Mouse (Mus musculus) adrenal gland, adult (tissue): ENCODE results near the gene Morf4l2.
A peak's percentile ranks its signal among the peaks of the same experiment; 100 is the strongest.

Experiments used
- DNase-seq, 2 experiments: peaks; one replicate each; pipeline ENCODE4 v3.0.0; 2022 to 2023; ENCODE audit warnings: low spot score in 1 of 2; ENCODE audit not compliant: inconsistent age in 2 of 2

Gene Morf4l2

GRCm38 (mm10) chrX:136743459-136743858 is at the start of gene Morf4l2:
Gene Morf4l2, minus strand, starts transcription at chrX:136743690.
- DNase-seq: no peak

- DNase-seq: no peak
These were observed 46.0 kb upstream of the Morf4l2 start for GRCm38 (mm10) chrX:136789446-136789845.

- no peak for DNase-seq
These were observed 36.6 kb upstream of the Morf4l2 start, which contains the start of gene Glra4 for GRCm38 (mm10) chrX:136780041-136780440. Gene Glra4, minus strand, starts transcription at chrX:136780141.

GRCm38 (mm10) chrX:136779262-136779661 is 35.8 kb upstream of the Morf4l2 start:
- DNase-seq: no peak

- no peak for DNase-seq
These were observed 34.6 kb upstream of the Morf4l2 start for GRCm38 (mm10) chrX:136778046-136778445.

- no peak for DNase-seq
These were observed 29.5 kb upstream of the Morf4l2 start for GRCm38 (mm10) chrX:136773035-136773434.

GRCm38 (mm10) chrX:136761103-136762074 is 17.9 kb upstream of the Morf4l2 start:
- DNase-seq: peak; percentile 7 to 60

GRCm38 (mm10) chrX:136755464-136755863 is 12.0 kb upstream of the Morf4l2 start:
- DNase-seq: no peak

GRCm38 (mm10) chrX:136749329-136749728 is 5.8 kb upstream of the Morf4l2 start:
- no peak for DNase-seq

- no peak for DNase-seq
These were observed 1.2 kb upstream of the Morf4l2 start for GRCm38 (mm10) chrX:136744663-136745062.

GRCm38 (mm10) chrX:136742661-136743103 is 808 bp downstream of the Morf4l2 start:
- DNase-seq: peak; percentile 65 to 87

- DNase-seq: no peak
These were observed 1.2 kb downstream of the Morf4l2 start for GRCm38 (mm10) chrX:136742241-136742640.

- DNase-seq: peak; percentile 87 to 94
These were observed 1.8 kb downstream of the Morf4l2 start for GRCm38 (mm10) chrX:136741651-136742201.

- peak; percentile 95 for DNase-seq
These were observed 2.5 kb downstream of the Morf4l2 start for GRCm38 (mm10) chrX:136740791-136741650.

- peak in 1 of 2 experiments; percentile 39 for DNase-seq
These were observed 3.3 kb downstream of the Morf4l2 start for GRCm38 (mm10) chrX:136740087-136740790.

- no peak for DNase-seq
These were observed 11.5 kb downstream of the Morf4l2 start for GRCm38 (mm10) chrX:136732016-136732415.

- DNase-seq: peak in 1 of 2 experiments; percentile 31
These were observed 28.6 kb downstream of the Morf4l2 start for GRCm38 (mm10) chrX:136714742-136715474.

- DNase-seq: no peak
These were observed 34.7 kb downstream of the Morf4l2 start for GRCm38 (mm10) chrX:136708782-136709181.

- peak; percentile 48 to 82 for DNase-seq
These were observed 35.3 kb downstream of the Morf4l2 start for GRCm38 (mm10) chrX:136708168-136708681.
